Comparison of ENCODE assay signal across 8 mouse cellular contexts in genomic region chr6:86400972-86401371, GRCm38 (mm10). TPM values are rescaled to one million over a fixed set of nuclear protein-coding genes. Genes with fewer than 3 reads are reported as not detected.
DNase-seq lines count a peak whose midpoint lies in the region; ATAC-seq and TF ChIP-seq lines count a peak whose summit lies in the region.

No protein-coding gene starts in this region.

- DNase-seq in A20 (ENCODE audit: low read depth, low spot score) (peak; percentile 87), adipocyte (ENCODE audit: low spot score) (peak; percentile 91)
- peak; percentile 73 to 78 for DNase-seq in heart, adult 2 months
- DNase-seq in kidney, adult 18-20 months, result peak; percentile 82
- peak; percentile 69 for DNase-seq in liver, embryonic 13.5 days
- DNase-seq in natural killer cell, adult 2 months (ENCODE audit: low spot score in 2 of 2), result peak; percentile 77 to 81

- H3K79me2 ChIP-seq in heart, adult 2 months (replicated peaks; ENCODE audit: control insufficient read depth, insufficient read depth, low read length), result no peaks in the 10 kb centered on the region

- H3K27ac ChIP-seq in embryonic facial prominence, embryonic 12.5 days, result no peak overlapping the region
- H3K27ac ChIP-seq in heart, adult 2 months, result no peak overlapping the region; the same call in 1 of the 2 replicates
- no peak overlapping the region for H3K27ac ChIP-seq in liver, embryonic 13.5 days
- peak overlapping the region; percentile 66; the same call in 1 of the 2 replicates for H3K27ac ChIP-seq in stomach, embryonic 16.5 days (ENCODE audit: low read length)

- TF ChIP-seq EP300 in heart, adult 2 months (IDR thresholded peaks at IDR 0.05; ENCODE audit: insufficient read depth, low read depth, low read length), result peak; percentile 67; the same call in 1 of the 2 replicates

- peak overlapping the region; percentile 26; the same call in 1 of the 2 replicates for H3K4me3 ChIP-seq in embryonic facial prominence, embryonic 12.5 days
- peak overlapping the region; percentile 23; the same call in 1 of the 2 replicates for H3K4me3 ChIP-seq in heart, adult 2 months
- peak overlapping the region; percentile 15; the same call in 1 of the 2 replicates for H3K4me3 ChIP-seq in liver, embryonic 13.5 days (replicated peaks)
- H3K4me3 ChIP-seq in stomach, embryonic 16.5 days (replicated peaks; ENCODE audit: low read length), result peak overlapping the region; percentile 36

- intact Hi-C loops in heart, adult 2 months (cut with DNase I), result loop anchor here (1.0 to 5.0 kb wide), 3 partner anchors 36 to 274 kb away; partner anchors contain the start of gene Fam136a

- no peaks in the 10 kb centered on the region for H3K36me3 ChIP-seq in embryonic facial prominence, embryonic 12.5 days
- peaks cover 5% of the 10 kb centered on the region for H3K36me3 ChIP-seq in heart, adult 2 months (ENCODE audit: control insufficient read depth, insufficient read depth, low read length)
- H3K36me3 ChIP-seq in liver, embryonic 13.5 days, result no peaks in the 10 kb centered on the region
- H3K36me3 ChIP-seq in stomach, embryonic 16.5 days (ENCODE audit: control insufficient read depth, insufficient read depth, low read length), result no peaks in the 10 kb centered on the region

- no peaks in the 10 kb centered on the region for H3K9me3 ChIP-seq in embryonic facial prominence, embryonic 12.5 days
- H3K9me3 ChIP-seq in liver, embryonic 13.5 days (replicated peaks), result no peaks in the 10 kb centered on the region
- no peaks in the 10 kb centered on the region for H3K9me3 ChIP-seq in stomach, embryonic 16.5 days (replicated peaks; ENCODE audit: control insufficient read depth, low read length)

- peak overlapping the region; percentile 39 for H3K4me2 ChIP-seq in embryonic facial prominence, embryonic 12.5 days (replicated peaks)
- H3K4me2 ChIP-seq in liver, embryonic 13.5 days, result peak overlapping the region; percentile 45
- peak overlapping the region; percentile 49 for H3K4me2 ChIP-seq in stomach, embryonic 16.5 days (ENCODE audit: low read depth, low read length)

- peak; percentile 90 for TF ChIP-seq CTCF in heart, adult 2 months (IDR thresholded peaks at IDR 0.05)

- H3K9ac ChIP-seq in embryonic facial prominence, embryonic 12.5 days, result no peak overlapping the region
- H3K9ac ChIP-seq in heart, adult 2 months (ENCODE audit: low read depth, low read length), result no peak overlapping the region
- H3K9ac ChIP-seq in liver, embryonic 13.5 days, result no peak overlapping the region
- 0 out of 2 replicates have a peak overlapping the region, but pooled peaks have one; percentile 43 for H3K9ac ChIP-seq in stomach, embryonic 16.5 days (ENCODE audit: low read length)

- H3K4me1 ChIP-seq in embryonic facial prominence, embryonic 12.5 days, result peaks cover 8% of the 10 kb centered on the region
- peaks cover 7% of the 10 kb centered on the region for H3K4me1 ChIP-seq in heart, adult 2 months (ENCODE audit: control insufficient read depth, insufficient read depth, low read length)
- peaks cover 51% of the 10 kb centered on the region for H3K4me1 ChIP-seq in liver, embryonic 13.5 days (replicated peaks)
- H3K4me1 ChIP-seq in stomach, embryonic 16.5 days (ENCODE audit: control insufficient read depth, insufficient read depth, low read length), result peaks cover 13% of the 10 kb centered on the region

- WGBS in embryonic facial prominence, embryonic 12.5 days, result 4% methylated on average over 9 of the region's 9 CpGs
- 3% methylated on average over 9 of the region's 9 CpGs for WGBS in heart, adult 2 months
- 5% methylated on average over 9 of the region's 9 CpGs for WGBS in liver, embryonic 13.5 days (ENCODE audit: insufficient replicate concordance)
- 2% methylated on average over 9 of the region's 9 CpGs for WGBS in stomach, embryonic 16.5 days

- no peak for TF ChIP-seq POLR2A in heart, adult 2 months (IDR thresholded peaks at IDR 0.05; ENCODE audit: insufficient read depth, low read depth, low read length)

- no peaks in the 10 kb centered on the region for H3K27me3 ChIP-seq in embryonic facial prominence, embryonic 12.5 days
- H3K27me3 ChIP-seq in heart, adult 2 months (ENCODE audit: control insufficient read depth, insufficient read depth, low read length), result no peaks in the 10 kb centered on the region
- no peaks in the 10 kb centered on the region for H3K27me3 ChIP-seq in liver, embryonic 13.5 days
- H3K27me3 ChIP-seq in stomach, embryonic 16.5 days (ENCODE audit: control insufficient read depth, insufficient read depth, low read length), result no peaks in the 10 kb centered on the region

- no peak for ATAC-seq in embryonic facial prominence, embryonic 12.5 days (ENCODE audit: insufficient number of reproducible peaks, insufficient read depth, low FRiP score, low TSS enrichment)
- ATAC-seq in liver, embryonic 13.5 days (ENCODE audit: low read depth), result peak; percentile 32
- ATAC-seq in stomach, embryonic 16.5 days (ENCODE audit: insufficient read depth, low FRiP score), result 0 out of 2 replicates have a peak, but pooled peaks have one; percentile 26

RNA-seq across cellular contexts. Expression of gene Tia1, which starts 3.0 kb away (rescaled TPM):
- polyA plus RNA-seq in embryonic facial prominence, embryonic 12.5 days (2016; fragmentation: Nextera tagmentation; extraction: Ambion mirVana), result 318 and 338 TPM in 2 replicates
- 10 to 100 TPM; 22.4 to 23.7 TPM for total RNA-seq in heart, adult 2 months (2021)
- polyA plus RNA-seq in heart, adult 2 months (2012; rRNA removed), result 13.1 and 27.9 TPM in 2 replicates
- polyA plus RNA-seq in liver, embryonic 13.5 days (2015; fragmentation: Nextera tagmentation; extraction: Ambion mirVana), result 26.4 and 31.0 TPM in 2 replicates
- 135 and 151 TPM in 2 replicates for polyA plus RNA-seq in stomach, embryonic 16.5 days (2015; fragmentation: Nextera tagmentation; extraction: Ambion mirVana)

RNA-seq across cellular contexts. Expression of gene Pcyox1, which starts 4.0 kb away (rescaled TPM):
- polyA plus RNA-seq in embryonic facial prominence, embryonic 12.5 days (2016; fragmentation: Nextera tagmentation; extraction: Ambion mirVana), result 85.3 and 86.4 TPM in 2 replicates
- total RNA-seq in heart, adult 2 months (2021), result 10 to 100 TPM; 69.6 to 82.5 TPM
- 30.3 and 55.6 TPM in 2 replicates for polyA plus RNA-seq in heart, adult 2 months (2012; rRNA removed)
- 38.1 and 51.3 TPM in 2 replicates for polyA plus RNA-seq in liver, embryonic 13.5 days (2015; fragmentation: Nextera tagmentation; extraction: Ambion mirVana)
- polyA plus RNA-seq in stomach, embryonic 16.5 days (2015; fragmentation: Nextera tagmentation; extraction: Ambion mirVana), result 119 and 131 TPM in 2 replicates

RNA-seq across cellular contexts. Expression of gene Gm44790, which starts 25.5 kb away (rescaled TPM):
- polyA plus RNA-seq in embryonic facial prominence, embryonic 12.5 days (2016; fragmentation: Nextera tagmentation; extraction: Ambion mirVana), result not detected in 2 replicates
- total RNA-seq in heart, adult 2 months (2021), result not detected
- polyA plus RNA-seq in heart, adult 2 months (2012; rRNA removed), result not detected in 2 replicates
- polyA plus RNA-seq in liver, embryonic 13.5 days (2015; fragmentation: Nextera tagmentation; extraction: Ambion mirVana), result not detected in 2 replicates
- polyA plus RNA-seq in stomach, embryonic 16.5 days (2015; fragmentation: Nextera tagmentation; extraction: Ambion mirVana), result not detected in 2 replicates

RNA-seq across cellular contexts. Expression of gene Snrpg, which starts 29.9 kb away (rescaled TPM):
- polyA plus RNA-seq in embryonic facial prominence, embryonic 12.5 days (2016; fragmentation: Nextera tagmentation; extraction: Ambion mirVana), result 637 and 711 TPM in 2 replicates
- total RNA-seq in heart, adult 2 months (2021), result 10 to 100 TPM; 41.9 to 42.0 TPM
- polyA plus RNA-seq in heart, adult 2 months (2012; rRNA removed), result 22.7 and 32.3 TPM in 2 replicates
- 407 and 475 TPM in 2 replicates for polyA plus RNA-seq in liver, embryonic 13.5 days (2015; fragmentation: Nextera tagmentation; extraction: Ambion mirVana)
- polyA plus RNA-seq in stomach, embryonic 16.5 days (2015; fragmentation: Nextera tagmentation; extraction: Ambion mirVana), result 427 and 445 TPM in 2 replicates

RNA-seq across cellular contexts. Expression of gene Fam136a, which starts 35.5 kb away (rescaled TPM):
- polyA plus RNA-seq in embryonic facial prominence, embryonic 12.5 days (2016; fragmentation: Nextera tagmentation; extraction: Ambion mirVana), result 132 and 137 TPM in 2 replicates
- 10 to 100 TPM; 29.3 TPM for total RNA-seq in heart, adult 2 months (2021)
- polyA plus RNA-seq in heart, adult 2 months (2012; rRNA removed), result 15.8 and 22.7 TPM in 2 replicates
- 94.3 and 104 TPM in 2 replicates for polyA plus RNA-seq in liver, embryonic 13.5 days (2015; fragmentation: Nextera tagmentation; extraction: Ambion mirVana)
- 120 and 128 TPM in 2 replicates for polyA plus RNA-seq in stomach, embryonic 16.5 days (2015; fragmentation: Nextera tagmentation; extraction: Ambion mirVana)
